Mouse (Mus musculus) small intestine, adult 2 months (tissue): ENCODE results near the gene Sox18.

Source experiments
- CTCF ChIP-seq: fragments of 200-500 bp; IDR thresholded peaks from 2 replicates; pipeline ENCODE4 v1.5.1; 2012; ENCODE audit warnings: low read depth, mild to moderate bottlenecking, control low read depth, inconsistent platforms, low read length, moderate library complexity, mixed read lengths; ENCODE audit not compliant: insufficient replicate concordance, insufficient read length; ENCODE audit errors: extremely low read depth
- POLR2A ChIP-seq: fragments of 200-500 bp; IDR thresholded peaks from 2 replicates; pipeline ENCODE4 v1.6.1; 2012; ENCODE audit warnings: low read depth, mild to moderate bottlenecking, control low read depth, inconsistent platforms, low read length, moderate library complexity

DNA sequence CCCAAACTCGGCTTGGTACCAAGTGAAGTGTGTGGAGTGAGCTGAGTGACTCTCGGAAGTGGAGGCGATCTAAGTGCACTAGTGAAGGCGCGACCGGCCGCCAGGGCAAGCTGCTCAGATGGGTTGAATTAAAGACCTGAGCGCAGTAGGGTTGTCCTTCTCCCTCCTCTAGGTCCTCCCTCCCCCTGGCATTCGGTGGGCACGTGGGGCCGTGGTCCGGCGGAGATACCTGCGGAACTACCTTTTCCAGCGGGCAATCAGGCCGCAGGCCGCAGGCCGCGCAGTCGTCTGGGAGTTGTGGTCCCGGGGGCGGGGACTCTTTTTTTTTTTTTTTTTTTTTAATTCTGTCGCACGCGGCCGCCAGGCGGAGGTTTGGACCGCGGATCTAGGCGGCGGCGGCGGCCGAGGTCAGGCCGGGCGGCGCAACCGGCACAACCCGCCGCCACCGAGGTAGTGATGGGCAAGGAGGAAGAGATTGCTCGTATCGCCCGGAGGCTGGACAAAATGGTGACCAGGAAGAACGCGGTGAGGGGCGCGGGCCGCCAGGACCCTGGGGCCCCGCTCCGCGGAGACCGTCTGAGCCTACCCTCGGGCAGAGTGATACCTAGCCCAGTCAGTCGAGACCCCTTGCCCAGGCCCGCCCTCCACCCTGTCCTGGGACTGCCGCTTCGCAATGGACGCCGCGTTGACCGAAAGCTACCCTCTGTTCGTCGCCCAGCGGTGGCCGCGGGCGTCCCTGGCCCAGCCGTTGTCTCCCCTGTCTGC is 8.7 kb upstream of the Sox18 start, which contains the start of gene Tcea2:
- TF ChIP-seq POLR2A = no peak
- TF ChIP-seq CTCF = peak; percentile 30; the same call in 1 of the 2 replicates
